Mouse (Mus musculus): ENCODE data around the gene Tnks1bp1.

GRCm38 (mm10) chr2:85098014-85098413 is 50.2 kb downstream of the Tnks1bp1 start:
- TF ChIP-seq POLR2A (IDR thresholded peaks at IDR 0.05; ENCODE audit: low read depth, low read length) = no peak
- no peak for TF ChIP-seq CTCF (IDR thresholded peaks at IDR 0.05; ENCODE audit: extremely low read depth, insufficient read length, insufficient replicate concordance, low read depth, low read length)
